In the genomic region with DNA sequence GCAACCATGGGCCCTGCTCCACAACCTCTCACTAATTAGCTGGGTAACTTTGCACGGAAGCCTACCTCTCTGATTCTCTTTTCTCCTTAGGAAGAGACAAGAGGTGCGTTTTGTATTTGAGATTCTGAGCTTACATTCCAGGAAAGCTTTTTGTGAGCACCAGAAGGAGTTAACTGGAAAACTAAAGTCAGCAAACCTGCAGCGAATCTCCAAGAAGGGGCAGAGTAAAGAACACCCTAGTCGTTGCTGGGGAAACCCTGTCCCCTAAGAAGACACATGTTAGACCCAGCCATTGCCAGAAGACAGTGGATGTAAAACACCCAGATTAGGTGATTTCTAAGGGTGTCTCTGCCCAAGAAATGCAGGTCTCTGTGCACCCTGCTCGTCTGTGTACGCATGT, we compare ENCODE assay signal across 21 mouse cellular contexts. TPM values are rescaled to one million over a fixed set of nuclear protein-coding genes. Genes with fewer than 3 reads are reported as not detected.
DNase-seq lines count a peak whose midpoint lies in the region; ATAC-seq lines count a peak whose summit lies in the region.
"Had no signal": no experiment of that assay in that cellular context is flagged by ENCODE, and none has a peak within 500 bp of the region (broad histone marks: within the 10 kb centered on the region; RNA-seq: fewer than 3 reads in every experiment).

No protein-coding gene starts in this region.

- no peak overlapping the region for H3K9ac ChIP-seq in forebrain, embryonic 11.5 days (ENCODE audit: low read length)
- H3K9ac ChIP-seq in hindbrain, embryonic 11.5 days (ENCODE audit: low read depth, low read length): no peak overlapping the region
- H3K9ac ChIP-seq in embryonic facial prominence, embryonic 15.5 days: no peak overlapping the region
- H3K9ac ChIP-seq: hindbrain, embryonic 12.5 days; intestine, embryonic 15.5 days; liver, postnatal 0 days; midbrain, embryonic 13.5 days; neural tube, embryonic 15.5 days; stomach, embryonic 15.5 days had no signal

- H3K36me3 ChIP-seq in forebrain, embryonic 10.5 days (replicated peaks): no peaks in the 10 kb centered on the region
- H3K36me3 ChIP-seq in forebrain, embryonic 11.5 days (ENCODE audit: control insufficient read depth, insufficient read depth, low read length): no peaks in the 10 kb centered on the region
- H3K36me3 ChIP-seq in hindbrain, embryonic 10.5 days: no peaks in the 10 kb centered on the region
- H3K36me3 ChIP-seq in hindbrain, embryonic 11.5 days (ENCODE audit: control insufficient read depth, insufficient read depth, low read length): no peaks in the 10 kb centered on the region
- no peaks in the 10 kb centered on the region for H3K36me3 ChIP-seq in embryonic facial prominence, embryonic 15.5 days
- H3K36me3 ChIP-seq: hindbrain, embryonic 12.5 days; intestine, embryonic 15.5 days; midbrain, embryonic 13.5 days; neural tube, embryonic 15.5 days; stomach, embryonic 15.5 days had no signal

- peaks cover 56% of the 10 kb centered on the region for H3K4me1 ChIP-seq in forebrain, embryonic 10.5 days
- H3K4me1 ChIP-seq in forebrain, embryonic 11.5 days (replicated peaks; ENCODE audit: control insufficient read depth, insufficient read depth, low read length): peaks cover 4% of the 10 kb centered on the region; the same call in 1 of the 2 replicates
- H3K4me1 ChIP-seq in hindbrain, embryonic 10.5 days (replicated peaks): peaks cover 49% of the 10 kb centered on the region
- H3K4me1 ChIP-seq in hindbrain, embryonic 11.5 days (replicated peaks; ENCODE audit: control insufficient read depth, insufficient read depth, low read length): peaks cover 6% of the 10 kb centered on the region; the same call in 1 of the 2 replicates
- peaks cover 34% of the 10 kb centered on the region for H3K4me1 ChIP-seq in embryonic facial prominence, embryonic 15.5 days

- H3K4me3 ChIP-seq in forebrain, embryonic 10.5 days: no peak overlapping the region
- H3K4me3 ChIP-seq in forebrain, embryonic 11.5 days (ENCODE audit: low read depth, low read length): no peak overlapping the region
- no peak overlapping the region for H3K4me3 ChIP-seq in hindbrain, embryonic 10.5 days
- no peak overlapping the region for H3K4me3 ChIP-seq in hindbrain, embryonic 11.5 days (ENCODE audit: low read depth, low read length)
- no peak overlapping the region for H3K4me3 ChIP-seq in embryonic facial prominence, embryonic 15.5 days (replicated peaks)
- H3K4me3 ChIP-seq: gastrocnemius, adult 2 months; heart, adult 2 months; hindbrain, embryonic 12.5 days; intestine, embryonic 15.5 days; midbrain, embryonic 13.5 days; neural tube, embryonic 15.5 days; stomach, embryonic 15.5 days had no signal

- H3K9me3 ChIP-seq in forebrain, embryonic 10.5 days: no peaks in the 10 kb centered on the region
- no peaks in the 10 kb centered on the region for H3K9me3 ChIP-seq in forebrain, embryonic 11.5 days (ENCODE audit: control insufficient read depth, low read length)
- no peaks in the 10 kb centered on the region for H3K9me3 ChIP-seq in hindbrain, embryonic 10.5 days
- H3K9me3 ChIP-seq in hindbrain, embryonic 11.5 days (ENCODE audit: control insufficient read depth, low read length): no peaks in the 10 kb centered on the region
- H3K9me3 ChIP-seq in embryonic facial prominence, embryonic 15.5 days (replicated peaks): no peaks in the 10 kb centered on the region
- H3K9me3 ChIP-seq: hindbrain, embryonic 12.5 days; intestine, embryonic 15.5 days; midbrain, embryonic 13.5 days; neural tube, embryonic 15.5 days; stomach, embryonic 15.5 days had no signal

- DNase-seq in forebrain, embryonic 10.5 days (ENCODE audit: extremely low spot score, low spot score): no peak
- DNase-seq in forebrain, embryonic 11.5 days (ENCODE audit: low spot score): no peak
- no peak for DNase-seq in hindbrain, embryonic 10.5 days (ENCODE audit: low spot score)
- DNase-seq in hindbrain, embryonic 11.5 days (ENCODE audit: low spot score): no peak
- no peak for DNase-seq in spleen, adult 12 weeks (ENCODE audit: low spot score)
- no peak for DNase-seq in adrenal gland, postnatal 4 days (ENCODE audit: low spot score in 2 of 2)

- 57% methylated on average over 6 of the region's 6 CpGs for WGBS in forebrain, embryonic 10.5 days
- 58% methylated on average over 6 of the region's 6 CpGs for WGBS in forebrain, embryonic 11.5 days
- WGBS in hindbrain, embryonic 10.5 days: 60% methylated on average over 6 of the region's 6 CpGs
- WGBS in hindbrain, embryonic 11.5 days: 69% methylated on average over 6 of the region's 6 CpGs
- WGBS in embryonic facial prominence, embryonic 15.5 days: 49% methylated on average over 6 of the region's 6 CpGs

- peaks cover 84% of the 10 kb centered on the region for H3K27me3 ChIP-seq in forebrain, embryonic 10.5 days (ENCODE audit: poor library complexity, severe bottlenecking)
- peaks cover 27% of the 10 kb centered on the region for H3K27me3 ChIP-seq in forebrain, embryonic 11.5 days (ENCODE audit: control insufficient read depth, insufficient read depth, low read length)
- H3K27me3 ChIP-seq in hindbrain, embryonic 10.5 days (ENCODE audit: insufficient read depth, poor library complexity, severe bottlenecking): peaks cover 52% of the 10 kb centered on the region
- peaks cover 25% of the 10 kb centered on the region for H3K27me3 ChIP-seq in hindbrain, embryonic 11.5 days (ENCODE audit: control insufficient read depth, insufficient read depth, low read length)
- peaks cover 9% of the 10 kb centered on the region; the same call in 1 of the 2 replicates for H3K27me3 ChIP-seq in embryonic facial prominence, embryonic 15.5 days
- H3K27me3 ChIP-seq: CH12.LX had no signal

- ATAC-seq in forebrain, embryonic 11.5 days (replicated peaks; ENCODE audit: low FRiP score): no peak
- no peak for ATAC-seq in hindbrain, embryonic 11.5 days (ENCODE audit: low FRiP score)
- ATAC-seq in embryonic facial prominence, embryonic 15.5 days (ENCODE audit: insufficient number of reproducible peaks, low FRiP score, low TSS enrichment, low read depth): no peak
- ATAC-seq: activated CD4-positive, CD25-positive, alpha-beta regulatory T cell, adult 4 months; hindbrain, postnatal 0 days; intestine, embryonic 15.5 days; liver, postnatal 0 days; midbrain, embryonic 13.5 days had no signal

- H3K4me2 ChIP-seq in forebrain, embryonic 11.5 days (ENCODE audit: low read depth, low read length, severe bottlenecking): no peak overlapping the region
- no peak overlapping the region for H3K4me2 ChIP-seq in hindbrain, embryonic 11.5 days (replicated peaks; ENCODE audit: low read depth, low read length)
- H3K4me2 ChIP-seq in embryonic facial prominence, embryonic 15.5 days (replicated peaks): no peak overlapping the region
- H3K4me2 ChIP-seq: hindbrain, embryonic 12.5 days; intestine, embryonic 15.5 days; liver, embryonic 11.5 days; midbrain, embryonic 13.5 days; neural tube, embryonic 15.5 days; stomach, embryonic 15.5 days had no signal

- H3K27ac ChIP-seq in forebrain, embryonic 10.5 days: peak overlapping the region; percentile 65; the same call in 1 of the 2 replicates
- H3K27ac ChIP-seq in forebrain, embryonic 11.5 days (ENCODE audit: low read depth, low read length): no peak overlapping the region
- peak overlapping the region; percentile 54; the same call in 1 of the 2 replicates for H3K27ac ChIP-seq in hindbrain, embryonic 10.5 days
- H3K27ac ChIP-seq in hindbrain, embryonic 11.5 days (ENCODE audit: low read depth, low read length): no peak overlapping the region
- peak overlapping the region; percentile 72 for H3K27ac ChIP-seq in embryonic facial prominence, embryonic 15.5 days (replicated peaks)
- H3K27ac ChIP-seq: gastrocnemius, adult 2 months; heart, adult 2 months; hindbrain, embryonic 12.5 days; hindbrain, postnatal 0 days; intestine, embryonic 15.5 days; kidney, postnatal 0 days; midbrain, embryonic 13.5 days; neural tube, embryonic 15.5 days; stomach, embryonic 15.5 days had no signal

RNA-seq across cellular contexts. Expression of gene Slit3, which starts 2.3 kb away (rescaled TPM):
- 4.8 and 4.9 TPM in 2 replicates for polyA plus RNA-seq in forebrain, embryonic 10.5 days (2016; fragmentation: Nextera tagmentation; extraction: Ambion mirVana)
- 7.4 TPM in 2 replicates for polyA plus RNA-seq in forebrain, embryonic 11.5 days (2014; fragmentation: Nextera tagmentation; extraction: Ambion mirVana)
- 38.0 and 54.1 TPM in 2 replicates for polyA plus RNA-seq in hindbrain, embryonic 10.5 days (2016; fragmentation: Nextera tagmentation; extraction: Ambion mirVana)
- polyA plus RNA-seq in hindbrain, embryonic 11.5 days (2014; fragmentation: Nextera tagmentation; extraction: Ambion mirVana): 22.4 and 39.3 TPM in 2 replicates
- polyA plus RNA-seq in embryonic facial prominence, embryonic 15.5 days (2015; fragmentation: Nextera tagmentation; extraction: Ambion mirVana): 27.6 and 30.1 TPM in 2 replicates
- total RNA-seq in adrenal gland, postnatal 4 days (2021): 10 to 100 TPM; 60.3 to 62.2 TPM
- polyA plus RNA-seq: activated CD4-positive, CD25-positive, alpha-beta regulatory T cell, adult 4 months; C2C12 had no signal

Comparison
In these comparisons a context has a peak if more than half of its experiments do, and no peak if none do; other contexts are left out.
1. H3K27ac ChIP-seq: peak in forebrain, embryonic 10.5 days (single experiment), hindbrain, embryonic 10.5 days (single experiment) and embryonic facial prominence, embryonic 15.5 days (single experiment); none in forebrain, embryonic 11.5 days (single experiment) and hindbrain, embryonic 11.5 days (single experiment).